Mouse (Mus musculus) MEL (cell line): Measurements from ENCODE around the gene 1700123O20Rik.

ENCODE experiments used
- CTCF ChIP-seq, 3 experiments: IDR thresholded peaks in 2 of 3; conservative IDR thresholded peaks in 1 of 3; 2 replicates each; pipeline ENCODE4 v1.5.1; 2011 to 2012; ENCODE audit warnings: low read length in 3 of 3, low read depth in 2 of 3, mild to moderate bottlenecking in 2 of 3, improper control_type of control experiment in 1 of 3, inconsistent platforms in 1 of 3, mixed read lengths in 1 of 3, moderate library complexity in 1 of 3; ENCODE audit not compliant: control insufficient read depth in 1 of 3, insufficient read depth in 1 of 3, poor library complexity in 1 of 3, severe bottlenecking in 1 of 3
- GATA1 ChIP-seq: IDR thresholded peaks from 2 replicates; pipeline ENCODE4 v1.6.1; 2011; ENCODE audit warnings: low read depth, low read length, improper control_type of control experiment
- RCOR1 ChIP-seq: IDR thresholded peaks from 2 replicates; pipeline ENCODE4 v1.6.1; 2012; ENCODE audit warnings: low read depth, mild to moderate bottlenecking, inconsistent platforms, low read length, improper control_type of control experiment
- USF2 ChIP-seq, 2 experiments: IDR thresholded peaks; 2 replicates each; pipeline ENCODE4 v1.6.1; 2011 to 2012; ENCODE audit warnings: improper control_type of control experiment in 2 of 2, low read length in 2 of 2, borderline replicate concordance in 1 of 2, inconsistent platforms in 1 of 2, low read depth in 1 of 2, mild to moderate bottlenecking in 1 of 2; ENCODE audit not compliant: insufficient read depth in 1 of 2

- TF ChIP-seq GATA1 (no peak), USF2 (IDR thresholded peaks at IDR 0.05; ENCODE audit: borderline replicate concordance in 1 of 2, insufficient read depth in 1 of 2, low read depth in 1 of 2, low read length in 2 of 2) (no peak), CTCF (IDR thresholded peaks at IDR 0.05 in 2 of 3, conservative IDR thresholded peaks at IDR 0.05 in 1 of 3; ENCODE audit: control insufficient read depth in 1 of 3, insufficient read depth in 1 of 3, low read depth in 2 of 3, low read length in 3 of 3, poor library complexity in 1 of 3, severe bottlenecking in 1 of 3) (no peak), RCOR1 (no peak)
Observed at GRCm38 (mm10) chr14:54640946-54641304, 45.1 kb upstream of the 1700123O20Rik start, which contains the start of gene Gm17606.
